Mouse (Mus musculus): ENCODE data around the gene Kctd11.

DNA sequence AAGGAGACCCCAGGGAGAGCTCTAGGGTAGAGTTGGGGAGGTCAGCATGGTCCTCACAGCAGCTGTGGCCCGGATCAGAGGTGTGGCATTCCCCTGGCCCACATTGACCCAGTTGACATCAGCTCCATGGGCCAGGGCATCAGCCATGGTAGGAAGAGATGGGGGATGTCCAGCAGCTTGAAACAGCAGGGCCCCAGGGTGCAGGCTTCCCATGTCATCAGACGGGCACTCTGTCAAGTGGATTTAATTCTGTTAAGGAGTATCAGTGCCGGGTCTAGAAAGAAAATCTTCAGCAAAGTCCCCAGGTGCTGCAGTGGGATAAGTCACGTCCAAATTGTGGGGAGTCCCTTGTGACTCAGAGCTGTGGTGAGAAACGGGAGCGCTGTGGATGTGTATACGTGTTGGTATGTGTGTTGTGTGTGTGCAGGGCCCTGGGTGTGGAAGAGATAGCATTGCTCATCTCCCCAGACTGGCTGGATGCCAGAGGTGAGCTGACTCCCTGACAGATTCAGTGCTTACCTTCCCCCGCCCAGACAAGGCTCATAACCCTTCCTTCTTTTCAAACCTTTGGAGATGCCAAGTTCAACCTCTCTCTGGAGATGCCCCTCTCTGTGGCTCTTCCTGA, 2.4 kb upstream of the Kctd11 start:
- TF ChIP-seq CTCF (IDR thresholded peaks at IDR 0.05; ENCODE audit: low read depth, low read length): no peak
- TF ChIP-seq POLR2A (IDR thresholded peaks at IDR 0.05; ENCODE audit: insufficient read depth, low read length): no peak
- no peak for TF ChIP-seq EP300 (IDR thresholded peaks at IDR 0.05; ENCODE audit: insufficient read depth, low read depth, low read length)

Data from ES-Bruce4 (cell line).